Mouse (Mus musculus): ENCODE measurements around the gene Ryr1. TPM values are rescaled to one million over a fixed set of nuclear protein-coding genes. Genes with fewer than 3 reads are reported as not detected.

Gene Ryr1
- polyA plus RNA-seq, 1 experiment, result 0.05 TPM

DNA sequence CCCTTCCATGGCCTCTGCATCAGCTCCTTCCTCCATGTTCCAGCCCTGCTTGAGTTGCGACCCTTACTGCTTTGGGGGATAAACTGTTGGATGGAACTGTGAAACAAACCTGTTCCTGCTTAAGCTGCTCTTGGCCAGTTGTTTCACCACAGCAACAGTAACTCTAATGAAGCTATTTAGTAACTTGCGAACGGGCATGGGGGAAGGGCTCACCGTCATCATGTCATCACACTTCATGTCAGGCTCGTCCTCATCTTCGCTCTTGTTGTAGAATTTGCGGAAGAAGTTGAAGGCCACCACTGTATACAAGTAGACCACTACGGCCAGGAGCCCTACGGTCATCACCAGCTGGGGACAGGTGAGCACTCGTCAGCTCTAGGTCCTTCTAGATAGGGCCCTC, 116.8 kb downstream of the Ryr1 start:
- no peak overlapping the region for H3K4me3 ChIP-seq (ENCODE audit: low read depth, low read length)
- H3K36me3 ChIP-seq (ENCODE audit: control insufficient read depth, insufficient read depth, low read length), result no peaks in the 10 kb centered on the region
- H3K27me3 ChIP-seq (ENCODE audit: control insufficient read depth, insufficient read depth, low read length), result no peaks in the 10 kb centered on the region
- TF ChIP-seq CTCF (IDR thresholded peaks at IDR 0.05; ENCODE audit: extremely low read depth, insufficient read length, insufficient replicate concordance, low read depth, low read length) (no peak), POLR2A (IDR thresholded peaks at IDR 0.05; ENCODE audit: low read depth, low read length) (no peak)
- 89% methylated on average over 10 of the region's 10 CpGs for WGBS
- H3K27ac ChIP-seq (ENCODE audit: insufficient read depth, low read depth, low read length), result peak overlapping the region; percentile 43
- H3K4me1 ChIP-seq (ENCODE audit: control insufficient read depth, insufficient read depth, insufficient read length, low read length), result no peaks in the 10 kb centered on the region

DNA sequence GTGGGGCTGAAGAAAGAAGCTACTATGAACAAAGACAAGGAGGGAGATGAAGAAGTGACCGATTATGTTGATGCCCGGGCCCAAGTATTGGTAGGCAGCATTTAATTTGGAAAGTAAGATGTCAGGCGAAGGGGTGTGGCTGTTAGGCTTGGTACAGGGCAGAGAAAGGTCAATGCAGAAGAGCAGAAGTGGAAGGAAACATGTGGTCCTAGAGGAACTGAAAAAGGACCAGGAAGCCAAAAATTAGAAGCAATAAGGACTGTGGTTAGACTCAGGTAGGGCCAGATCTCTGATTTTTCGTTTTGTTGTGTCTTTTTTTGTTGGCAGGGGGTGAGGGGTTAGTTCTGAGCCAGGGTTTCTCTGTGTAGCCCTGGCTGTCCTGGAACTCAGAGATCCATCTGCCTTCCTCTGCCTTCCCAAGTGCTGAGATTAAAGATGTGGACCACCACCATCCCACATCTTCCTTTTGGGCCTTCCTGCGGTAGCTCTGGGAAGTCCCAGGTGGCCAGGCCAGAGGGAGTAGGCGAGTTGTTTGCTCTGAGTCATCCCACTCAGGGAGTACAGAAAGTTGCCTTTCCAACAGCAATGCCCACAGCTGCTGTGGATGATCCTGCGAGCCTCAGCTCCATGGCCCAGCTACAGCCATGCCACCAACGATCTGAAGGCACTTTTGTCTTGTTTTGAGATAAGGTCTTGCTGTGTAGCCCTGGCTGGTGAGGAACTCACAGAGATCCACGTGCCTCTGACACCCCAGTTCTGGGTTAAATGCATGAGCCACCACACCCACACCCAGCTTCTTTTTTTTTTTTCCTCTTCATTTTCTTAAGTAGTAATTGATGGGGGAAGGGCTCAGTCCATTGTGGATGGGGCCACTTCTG, 117.5 kb downstream of the Ryr1 start:
- Histone ChIP-seq H3K36me3 (ENCODE audit: control insufficient read depth, insufficient read depth, low read length) (no peaks in the 10 kb centered on the region), H3K27ac (ENCODE audit: insufficient read depth, low read depth, low read length) (peak overlapping the region; percentile 74), H3K27me3 (ENCODE audit: control insufficient read depth, insufficient read depth, low read length) (no peaks in the 10 kb centered on the region), H3K4me1 (ENCODE audit: control insufficient read depth, insufficient read depth, insufficient read length, low read length) (no peaks in the 10 kb centered on the region), H3K4me3 (ENCODE audit: low read depth, low read length) (0 out of 2 replicates have a peak overlapping the region, but pooled peaks have one; percentile 3)
- WGBS, result 55% methylated on average over 9 of the region's 9 CpGs
- no peak for TF ChIP-seq POLR2A (IDR thresholded peaks at IDR 0.05; ENCODE audit: low read depth, low read length)
- no peak for TF ChIP-seq CTCF (IDR thresholded peaks at IDR 0.05; ENCODE audit: extremely low read depth, insufficient read length, insufficient replicate concordance, low read depth, low read length)

- H3K4me3 ChIP-seq (ENCODE audit: low read depth, low read length), result peak overlapping the region; percentile 52
- no peak overlapping the region for H3K27ac ChIP-seq (ENCODE audit: insufficient read depth, low read depth, low read length)
- WGBS, result 5% methylated on average over 43 of the region's 43 CpGs
- no peaks in the 10 kb centered on the region for H3K36me3 ChIP-seq (ENCODE audit: control insufficient read depth, insufficient read depth, low read length)
- H3K4me1 ChIP-seq (ENCODE audit: control insufficient read depth, insufficient read depth, insufficient read length, low read length), result peaks cover 6% of the 10 kb centered on the region; the same call in 1 of the 2 replicates
- TF ChIP-seq POLR2A (IDR thresholded peaks at IDR 0.05; ENCODE audit: low read depth, low read length), result no peak
- TF ChIP-seq CTCF (IDR thresholded peaks at IDR 0.05; ENCODE audit: extremely low read depth, insufficient read length, insufficient replicate concordance, low read depth, low read length), result no peak
- H3K27me3 ChIP-seq (ENCODE audit: control insufficient read depth, insufficient read depth, low read length), result no peaks in the 10 kb centered on the region
Measured at GRCm38 (mm10) chr7:29000651-29001605, 124.1 kb downstream of the Ryr1 start.

- Histone ChIP-seq H3K36me3 (ENCODE audit: control insufficient read depth, insufficient read depth, low read length) (no peaks in the 10 kb centered on the region), H3K4me3 (ENCODE audit: low read depth, low read length) (no peak overlapping the region), H3K4me1 (ENCODE audit: control insufficient read depth, insufficient read depth, insufficient read length, low read length) (no peaks in the 10 kb centered on the region), H3K27me3 (ENCODE audit: control insufficient read depth, insufficient read depth, low read length) (no peaks in the 10 kb centered on the region), H3K27ac (ENCODE audit: insufficient read depth, low read depth, low read length) (no peak overlapping the region)
- TF ChIP-seq CTCF (IDR thresholded peaks at IDR 0.05; ENCODE audit: extremely low read depth, insufficient read length, insufficient replicate concordance, low read depth, low read length) (no peak), POLR2A (IDR thresholded peaks at IDR 0.05; ENCODE audit: low read depth, low read length) (no peak)
- WGBS, result 77% methylated on average over 3 of the region's 3 CpGs
Measured at GRCm38 (mm10) chr7:28993402-28993801, 131.6 kb downstream of the Ryr1 start.

DNA sequence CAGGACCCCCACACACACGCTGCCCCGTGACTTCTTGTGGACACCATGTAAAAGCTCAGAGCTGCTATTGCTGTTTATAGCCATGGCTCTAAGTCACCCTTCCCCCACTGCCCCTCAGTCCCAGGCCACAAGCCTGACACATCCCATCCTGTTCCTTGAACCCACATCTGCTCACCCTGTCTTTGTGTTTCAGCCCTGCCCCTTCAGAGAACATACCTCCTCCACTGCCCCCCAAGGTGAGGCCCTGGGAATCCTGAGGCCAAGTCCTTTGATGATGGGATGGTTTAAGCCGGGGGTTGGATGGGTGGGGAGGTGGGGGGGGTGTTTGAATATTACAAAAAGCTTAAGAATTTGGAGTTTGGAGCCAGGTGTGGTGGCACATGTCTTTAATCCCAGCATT, 132.0 kb downstream of the Ryr1 start:
- TF ChIP-seq CTCF (IDR thresholded peaks at IDR 0.05; ENCODE audit: extremely low read depth, insufficient read length, insufficient replicate concordance, low read depth, low read length) (no peak), POLR2A (IDR thresholded peaks at IDR 0.05; ENCODE audit: low read depth, low read length) (no peak)
- 84% methylated on average over 3 of the region's 3 CpGs for WGBS
- H3K27ac ChIP-seq (ENCODE audit: insufficient read depth, low read depth, low read length), result no peak overlapping the region
- no peaks in the 10 kb centered on the region for H3K4me1 ChIP-seq (ENCODE audit: control insufficient read depth, insufficient read depth, insufficient read length, low read length)
- no peak overlapping the region for H3K4me3 ChIP-seq (ENCODE audit: low read depth, low read length)
- H3K36me3 ChIP-seq (ENCODE audit: control insufficient read depth, insufficient read depth, low read length), result no peaks in the 10 kb centered on the region
- no peaks in the 10 kb centered on the region for H3K27me3 ChIP-seq (ENCODE audit: control insufficient read depth, insufficient read depth, low read length)

- 76% methylated on average over 5 of the region's 5 CpGs for WGBS
- no peaks in the 10 kb centered on the region for H3K36me3 ChIP-seq (ENCODE audit: control insufficient read depth, insufficient read depth, low read length)
- H3K27ac ChIP-seq (ENCODE audit: insufficient read depth, low read depth, low read length), result no peak overlapping the region
- peak; percentile 55; the same call in 1 of the 2 replicates for TF ChIP-seq CTCF (IDR thresholded peaks at IDR 0.05; ENCODE audit: extremely low read depth, insufficient read length, insufficient replicate concordance, low read depth, low read length)
- TF ChIP-seq POLR2A (IDR thresholded peaks at IDR 0.05; ENCODE audit: low read depth, low read length), result no peak
- H3K4me1 ChIP-seq (ENCODE audit: control insufficient read depth, insufficient read depth, insufficient read length, low read length), result no peaks in the 10 kb centered on the region
- no peak overlapping the region for H3K4me3 ChIP-seq (ENCODE audit: low read depth, low read length)
- H3K27me3 ChIP-seq (ENCODE audit: control insufficient read depth, insufficient read depth, low read length), result no peaks in the 10 kb centered on the region
Measured at GRCm38 (mm10) chr7:28991616-28992015, 133.4 kb downstream of the Ryr1 start.
